Mouse (Mus musculus) neural tube, embryonic 13.5 days (tissue): ENCODE data around the gene Slc39a12. TPM values are rescaled to one million over a fixed set of nuclear protein-coding genes. Genes with fewer than 3 reads are reported as not detected.

Experiments used
- ATAC-seq: fragments of 200-750 bp; cut with Nextera tagmentation; 2 replicates; pipeline ENCODE4 v1.8.0; 2017; ENCODE audit warnings: low read depth, mild to moderate bottlenecking, moderate TSS enrichment, moderate library complexity
- H3K27ac ChIP-seq: fragments of 300-500 bp; sonication (generic); replicated peaks from 2 replicates; pipeline ENCODE4 v1.5.1; 2015; ENCODE audit warnings: moderate library complexity, mild to moderate bottlenecking, inconsistent platforms
- H3K27me3 ChIP-seq: fragments of 300-500 bp; sonication (generic); 2 replicates; pipeline ENCODE4 v1.6.1; 2015; ENCODE audit warnings: mild to moderate bottlenecking, inconsistent platforms
- H3K36me3 ChIP-seq: fragments of 300-500 bp; sonication (generic); 2 replicates; pipeline ENCODE4 v1.6.1; 2015; ENCODE audit warnings: mild to moderate bottlenecking, inconsistent platforms
- H3K4me1 ChIP-seq: fragments of 300-500 bp; sonication (generic); replicated peaks from 2 replicates; pipeline ENCODE4 v1.6.1; 2015; ENCODE audit warnings: inconsistent platforms
- H3K4me2 ChIP-seq: fragments of 300-500 bp; sonication (generic); 2 replicates; pipeline ENCODE4 v1.6.1; 2015; ENCODE audit warnings: inconsistent platforms, mild to moderate bottlenecking, moderate library complexity
- H3K4me3 ChIP-seq: fragments of 300-500 bp; sonication (generic); 2 replicates; pipeline ENCODE4 v1.5.1; 2015; ENCODE audit warnings: mild to moderate bottlenecking, inconsistent platforms
- H3K9ac ChIP-seq: fragments of 300-500 bp; sonication (generic); 2 replicates; pipeline ENCODE4 v1.6.1; 2015; ENCODE audit warnings: moderate library complexity, mild to moderate bottlenecking, inconsistent platforms
- H3K9me3 ChIP-seq: fragments of 300-500 bp; sonication (generic); 2 replicates; pipeline ENCODE4 v1.6.1; 2016; ENCODE audit warnings: inconsistent platforms
- WGBS: fragments of 180-500 bp; shearing (Covaris S2); methylation state at CpG from one replicate; pipeline ENCODE4 v1.1.7; 2015; 5-methylcytosine and 5-hydroxymethylcytosine counted together
- polyA plus RNA-seq: library from polyadenylated mRNA; unstranded; fragments of >200 nt; fragmentation: Nextera tagmentation; extraction: Ambion mirVana; gene quantifications from 2 replicates; pipeline ENCODE4 v1.2.1, GENCODE M21; 2015

Slc39a12 gene
- polyA plus RNA-seq, 1 experiment from 2014 or later: 2.0 TPM

GRCm38 (mm10) chr2:14496150-14496549 lies 108.0 kb downstream of the Slc39a12 start:
- ATAC-seq: no peak
- WGBS: 82% methylated on average over 2 of the region's 2 CpGs
- H3K36me3 ChIP-seq: no peaks in the 10 kb centered on the region
- no peak overlapping the region for H3K4me3 ChIP-seq
- no peaks in the 10 kb centered on the region for H3K9me3 ChIP-seq
- H3K27ac ChIP-seq: no peak overlapping the region
- no peaks in the 10 kb centered on the region for H3K27me3 ChIP-seq
- H3K4me1 ChIP-seq: no peaks in the 10 kb centered on the region
- H3K4me2 ChIP-seq: no peak overlapping the region
- no peak overlapping the region for H3K9ac ChIP-seq

- H3K4me2 ChIP-seq: no peak overlapping the region
- H3K36me3 ChIP-seq: no peaks in the 10 kb centered on the region
- ATAC-seq: no peak
- no peak overlapping the region for H3K9ac ChIP-seq
- H3K4me1 ChIP-seq: no peaks in the 10 kb centered on the region
- H3K27me3 ChIP-seq: no peaks in the 10 kb centered on the region
- no peaks in the 10 kb centered on the region for H3K9me3 ChIP-seq
- no peak overlapping the region for H3K27ac ChIP-seq
- H3K4me3 ChIP-seq: no peak overlapping the region
- WGBS: 45% methylated on average over 3 of the region's 3 CpGs
These were observed 114.4 kb downstream of the Slc39a12 start for GRCm38 (mm10) chr2:14502482-14502881.

GRCm38 (mm10) chr2:14518237-14518636 lies 130.1 kb downstream of the Slc39a12 start:
- H3K4me3 ChIP-seq: no peak overlapping the region
- no peak overlapping the region for H3K27ac ChIP-seq
- no peaks in the 10 kb centered on the region for H3K27me3 ChIP-seq
- no peak overlapping the region for H3K4me2 ChIP-seq
- ATAC-seq: no peak
- no peaks in the 10 kb centered on the region for H3K36me3 ChIP-seq
- H3K4me1 ChIP-seq: no peaks in the 10 kb centered on the region
- peaks cover 7% of the 10 kb centered on the region; the same call in 1 of the 2 replicates for H3K9me3 ChIP-seq
- no peak overlapping the region for H3K9ac ChIP-seq
- 51% methylated on average over 5 of the region's 5 CpGs for WGBS

- Histone ChIP-seq H3K9me3 (no peaks in the 10 kb centered on the region), H3K27me3 (no peaks in the 10 kb centered on the region), H3K36me3 (no peaks in the 10 kb centered on the region), H3K9ac (no peak overlapping the region), H3K4me2 (no peak overlapping the region), H3K4me3 (no peak overlapping the region), H3K4me1 (no peaks in the 10 kb centered on the region; the same call in 1 of the 2 replicates), H3K27ac (no peak overlapping the region)
- 80% methylated on average over 3 of the region's 3 CpGs for WGBS
- ATAC-seq: no peak
These were observed 146.4 kb downstream of the Slc39a12 start for GRCm38 (mm10) chr2:14534325-14535077.

GRCm38 (mm10) chr2:14535246-14535671 lies 147.1 kb downstream of the Slc39a12 start:
- no peak overlapping the region for H3K4me2 ChIP-seq
- H3K36me3 ChIP-seq: no peaks in the 10 kb centered on the region
- no peaks in the 10 kb centered on the region for H3K9me3 ChIP-seq
- no peak overlapping the region for H3K4me3 ChIP-seq
- H3K27ac ChIP-seq: no peak overlapping the region
- 44% methylated on average over 3 of the region's 3 CpGs for WGBS
- ATAC-seq: no peak
- no peaks in the 10 kb centered on the region; the same call in 1 of the 2 replicates for H3K4me1 ChIP-seq
- H3K27me3 ChIP-seq: no peaks in the 10 kb centered on the region
- no peak overlapping the region for H3K9ac ChIP-seq

- no peak overlapping the region for H3K4me2 ChIP-seq
- no peak overlapping the region for H3K27ac ChIP-seq
- no peak overlapping the region for H3K4me3 ChIP-seq
- 76% methylated on average over 3 of the region's 3 CpGs for whole genome bisulfite sequencing
- H3K4me1 ChIP-seq: no peaks in the 10 kb centered on the region; the same call in 1 of the 2 replicates
- no peak overlapping the region for H3K9ac ChIP-seq
- no peaks in the 10 kb centered on the region for H3K27me3 ChIP-seq
- ATAC-seq: no peak
- no peaks in the 10 kb centered on the region for H3K36me3 ChIP-seq
- H3K9me3 ChIP-seq: no peaks in the 10 kb centered on the region
These were observed 149.7 kb downstream of the Slc39a12 start for GRCm38 (mm10) chr2:14537781-14538180.

- H3K4me3 ChIP-seq: no peak overlapping the region
- H3K27me3 ChIP-seq: no peaks in the 10 kb centered on the region
- ATAC-seq: no peak
- H3K4me1 ChIP-seq: 0 out of 2 replicates have a peak, but pooled peaks cover 3% of the 10 kb centered on the region
- no peaks in the 10 kb centered on the region for H3K9me3 ChIP-seq
- H3K36me3 ChIP-seq: no peaks in the 10 kb centered on the region
- H3K9ac ChIP-seq: no peak overlapping the region
- H3K4me2 ChIP-seq: no peak overlapping the region
- no peak overlapping the region for H3K27ac ChIP-seq
- 74% methylated on average over 3 of the region's 3 CpGs for WGBS
These were observed 155.2 kb downstream of the Slc39a12 start for GRCm38 (mm10) chr2:14543355-14543754.

- 90% methylated on average over 2 of the region's 2 CpGs for WGBS
- Histone ChIP-seq H3K27me3 (no peaks in the 10 kb centered on the region), H3K4me2 (no peak overlapping the region), H3K27ac (no peak overlapping the region), H3K4me3 (no peak overlapping the region), H3K4me1 (0 out of 2 replicates have a peak, but pooled peaks cover 3% of the 10 kb centered on the region), H3K9ac (no peak overlapping the region), H3K9me3 (no peaks in the 10 kb centered on the region), H3K36me3 (no peaks in the 10 kb centered on the region)
- no peak for ATAC-seq
These were observed 155.7 kb downstream of the Slc39a12 start for GRCm38 (mm10) chr2:14543773-14544172.

Other genes starting within 250 kb of the Slc39a12 start
- gene Tmem236, start 213.8 kb upstream of the Slc39a12 start, polyA plus RNA-seq: 0.08 TPM in 1 of 2 replicates, not detected in the other
- 6.0 and 6.9 TPM in 2 replicates for gene Mrc1, start 158.9 kb upstream of the Slc39a12 start, polyA plus RNA-seq
- 4.5 TPM in 2 replicates for gene Cacnb2, start 214.8 kb downstream of the Slc39a12 start, polyA plus RNA-seq